Mouse (Mus musculus) T-cell, adult 2 months (primary cell): Measurements from ENCODE around the gene Aarsd1.
"Not testable (repeated sequence)": the region's sequence is repeated elsewhere in the genome, so short reads cannot be mapped to it uniquely, and the experiment has no call there.

Source experiments
- DNase-seq: peaks from one replicate; pipeline ENCODE4 v3.0.0; 2022; ENCODE audit warnings: low spot score

Aarsd1 gene

GRCm38 (mm10) chr11:101378196-101378595 lies 39.2 kb downstream of the Aarsd1 start:
- DNase-seq: not testable (repeated sequence)

- no peak for DNase-seq
These were observed 42.9 kb downstream of the Aarsd1 start for GRCm38 (mm10) chr11:101374421-101374938.

- no peak for DNase-seq
These were observed 47.3 kb downstream of the Aarsd1 start for GRCm38 (mm10) chr11:101370141-101370540.

- DNase-seq: no peak
These were observed 50.0 kb downstream of the Aarsd1 start, which contains the start of gene G6pc for GRCm38 (mm10) chr11:101367326-101367935. Gene G6pc (plus strand): TSS chr11:101367561.

- no peak for DNase-seq
These were observed 52.9 kb downstream of the Aarsd1 start for GRCm38 (mm10) chr11:101364531-101364931.

GRCm38 (mm10) chr11:101360651-101361113 lies 56.7 kb downstream of the Aarsd1 start:
- DNase-seq: peak; percentile 9

GRCm38 (mm10) chr11:101359776-101360175 lies 57.6 kb downstream of the Aarsd1 start:
- no peak for DNase-seq

- peak; percentile 28 for DNase-seq
These were observed 59.8 kb downstream of the Aarsd1 start for GRCm38 (mm10) chr11:101357505-101358182.
